Mouse (Mus musculus) midbrain, embryonic 11.5 days (tissue): ENCODE results near the gene Fam180a. TPM values are rescaled to one million over a fixed set of nuclear protein-coding genes. Genes with fewer than 3 reads are reported as not detected.
A peak's percentile ranks its signal among the peaks of the same experiment; 100 is the strongest.

ENCODE experiments used
- ATAC-seq: fragments of 200-750 bp; cut with Nextera tagmentation; 2 replicates; pipeline ENCODE4 v1.8.0; 2017; ENCODE audit warnings: moderate TSS enrichment, moderate library complexity; ENCODE audit not compliant: low FRiP score
- DNase-seq: peaks from one replicate; pipeline ENCODE4 v3.0.0; 2015; ENCODE audit warnings: low spot score; ENCODE audit errors: missing footprints
- H3K27ac ChIP-seq: fragments of 300-500 bp; sonication (generic); 2 replicates; pipeline ENCODE4 v1.5.1; 2014; ENCODE audit warnings: low read depth, low read length
- H3K27me3 ChIP-seq: fragments of 300-500 bp; sonication (generic); 2 replicates; pipeline ENCODE4 v1.6.1; 2014; ENCODE audit warnings: mild to moderate bottlenecking, low read length, moderate library complexity, mixed read lengths; ENCODE audit not compliant: control insufficient read depth, insufficient read depth
- H3K36me3 ChIP-seq: fragments of 300-500 bp; sonication (generic); 2 replicates; pipeline ENCODE4 v1.6.1; 2014; ENCODE audit warnings: mild to moderate bottlenecking, low read length, moderate library complexity, mixed read lengths; ENCODE audit not compliant: control insufficient read depth, insufficient read depth
- H3K4me1 ChIP-seq: fragments of 300-500 bp; sonication (generic); 2 replicates; pipeline ENCODE4 v1.6.1; 2014; ENCODE audit warnings: low read length; ENCODE audit not compliant: control insufficient read depth, insufficient read depth
- H3K4me2 ChIP-seq: fragments of 300-500 bp; sonication (generic); 2 replicates; pipeline ENCODE4 v1.6.1; 2014; ENCODE audit warnings: mild to moderate bottlenecking, moderate library complexity
- H3K4me3 ChIP-seq: fragments of 300-500 bp; sonication (generic); 2 replicates; pipeline ENCODE4 v1.5.1; 2014; ENCODE audit warnings: low read depth, low read length
- H3K9ac ChIP-seq: fragments of 300-500 bp; sonication (generic); 2 replicates; pipeline ENCODE4 v1.6.1; 2014; ENCODE audit warnings: low read length
- H3K9me3 ChIP-seq: fragments of 300-500 bp; sonication (generic); 2 replicates; pipeline ENCODE4 v1.6.1; 2016; ENCODE audit warnings: low read length; ENCODE audit not compliant: control insufficient read depth
- WGBS: fragments of 180-500 bp; shearing (Covaris S2); extraction: QIAGEN DNeasy Blood & Tissue Kit; methylation state at CpG from one replicate; pipeline ENCODE4 v1.1.7; 2014; 5-methylcytosine and 5-hydroxymethylcytosine counted together
- polyA plus RNA-seq: library from polyadenylated mRNA; unstranded; fragments of >200 nt; fragmentation: Nextera tagmentation; extraction: Ambion mirVana; gene quantifications from 2 replicates; pipeline ENCODE4 v1.2.1, GENCODE M21; 2014

Gene Fam180a
- polyA plus RNA-seq, 1 experiment from 2014 or later = not detected

DNA sequence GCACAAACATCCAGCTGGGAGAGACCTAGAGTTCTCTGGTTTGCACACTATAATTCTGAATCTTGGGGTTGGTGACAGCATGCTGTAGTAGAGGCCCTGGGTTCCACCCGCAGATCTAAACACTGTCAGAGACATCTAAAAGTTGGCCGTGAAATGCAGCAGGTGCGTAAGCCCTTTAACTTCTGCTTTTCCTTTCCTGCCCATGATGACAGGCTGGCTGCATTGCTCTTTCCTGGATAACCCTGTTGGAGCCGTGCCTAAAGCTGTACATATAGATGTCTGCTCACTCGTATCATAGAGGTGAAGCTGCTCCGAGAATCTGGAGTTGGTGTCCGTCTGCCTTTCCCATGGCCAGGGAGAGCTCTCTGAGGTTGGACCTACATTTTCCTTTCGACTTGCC is 26.9 kb upstream of the Fam180a start:
- H3K36me3 ChIP-seq = no peaks in the 10 kb centered on the region
- no peak overlapping the region for H3K9ac ChIP-seq
- H3K27ac ChIP-seq = no peak overlapping the region
- H3K4me1 ChIP-seq = peaks cover 11% of the 10 kb centered on the region
- H3K4me3 ChIP-seq = no peak overlapping the region
- no peak for ATAC-seq
- no peaks in the 10 kb centered on the region for H3K27me3 ChIP-seq
- DNase-seq = no peak
- WGBS = 91% methylated on average over 8 of the region's 8 CpGs
- H3K9me3 ChIP-seq = no peaks in the 10 kb centered on the region
- H3K4me2 ChIP-seq = no peak overlapping the region

GRCm38 (mm10) chr6:35351826-35352225 is 25.9 kb upstream of the Fam180a start:
- no peak overlapping the region for H3K4me3 ChIP-seq
- no peak overlapping the region for H3K4me2 ChIP-seq
- DNase-seq = no peak
- no peaks in the 10 kb centered on the region for H3K9me3 ChIP-seq
- no peak overlapping the region for H3K27ac ChIP-seq
- no peaks in the 10 kb centered on the region for H3K36me3 ChIP-seq
- no peak for ATAC-seq
- no peaks in the 10 kb centered on the region for H3K27me3 ChIP-seq
- WGBS = 97% methylated on average over 3 of the region's 3 CpGs
- no peak overlapping the region for H3K9ac ChIP-seq
- peaks cover 11% of the 10 kb centered on the region for H3K4me1 ChIP-seq

DNA sequence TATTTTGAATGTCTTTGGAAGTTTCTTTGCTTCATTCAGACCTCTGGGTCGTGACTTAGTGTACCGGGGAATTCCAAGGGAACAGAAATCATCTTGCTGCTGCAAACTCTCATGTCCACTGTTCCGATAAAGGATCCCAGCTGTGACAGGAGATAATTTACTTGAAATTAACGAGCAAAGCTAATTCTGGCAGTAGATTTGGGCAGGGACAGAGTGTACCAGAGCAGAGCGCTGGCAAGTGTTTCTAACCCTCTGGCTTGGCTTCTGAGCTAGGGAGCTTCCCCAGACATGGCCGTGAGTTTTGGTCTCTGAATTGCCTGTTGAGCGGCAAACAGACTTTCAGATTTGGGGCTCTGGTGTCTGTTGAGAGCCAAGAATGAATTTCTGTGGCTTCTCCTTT is 23.8 kb upstream of the Fam180a start:
- no peak for ATAC-seq
- no peak overlapping the region for H3K27ac ChIP-seq
- DNase-seq = no peak
- no peaks in the 10 kb centered on the region for H3K9me3 ChIP-seq
- WGBS = 84% methylated on average over 7 of the region's 7 CpGs
- no peak overlapping the region for H3K4me3 ChIP-seq
- no peak overlapping the region for H3K9ac ChIP-seq
- peaks cover 10% of the 10 kb centered on the region for H3K4me1 ChIP-seq
- no peaks in the 10 kb centered on the region for H3K27me3 ChIP-seq
- H3K4me2 ChIP-seq = no peak overlapping the region
- H3K36me3 ChIP-seq = no peaks in the 10 kb centered on the region

DNA sequence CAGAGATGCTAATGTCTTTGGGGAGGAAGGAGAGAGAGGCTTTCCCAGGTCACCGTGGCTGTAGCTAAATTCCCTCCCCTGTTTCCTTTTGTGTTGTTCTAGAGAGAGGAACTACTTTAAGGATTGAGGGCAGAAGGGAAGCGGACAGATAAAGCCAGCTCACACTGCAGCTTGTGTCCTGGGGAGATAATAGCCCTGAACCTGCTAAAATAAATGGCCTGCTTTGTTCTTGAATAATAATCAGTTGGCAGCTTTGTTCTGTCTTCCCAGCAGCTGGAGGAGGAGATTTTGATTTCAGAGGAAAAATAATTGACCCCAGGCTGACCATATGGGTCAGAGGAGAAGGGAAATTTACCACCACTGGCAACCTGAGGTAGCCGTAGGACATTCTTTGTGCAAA is 12.7 kb upstream of the Fam180a start:
- H3K4me1 ChIP-seq = no peaks in the 10 kb centered on the region; the same call in 1 of the 2 replicates
- no peaks in the 10 kb centered on the region for H3K36me3 ChIP-seq
- H3K27me3 ChIP-seq = no peaks in the 10 kb centered on the region
- WGBS = 15% methylated on average over 3 of the region's 3 CpGs
- no peak for DNase-seq
- no peak overlapping the region for H3K4me2 ChIP-seq
- H3K27ac ChIP-seq = peak overlapping the region; percentile 27; the same call in 1 of the 2 replicates
- no peak overlapping the region for H3K9ac ChIP-seq
- H3K9me3 ChIP-seq = no peaks in the 10 kb centered on the region
- ATAC-seq = no peak
- no peak overlapping the region for H3K4me3 ChIP-seq

DNA sequence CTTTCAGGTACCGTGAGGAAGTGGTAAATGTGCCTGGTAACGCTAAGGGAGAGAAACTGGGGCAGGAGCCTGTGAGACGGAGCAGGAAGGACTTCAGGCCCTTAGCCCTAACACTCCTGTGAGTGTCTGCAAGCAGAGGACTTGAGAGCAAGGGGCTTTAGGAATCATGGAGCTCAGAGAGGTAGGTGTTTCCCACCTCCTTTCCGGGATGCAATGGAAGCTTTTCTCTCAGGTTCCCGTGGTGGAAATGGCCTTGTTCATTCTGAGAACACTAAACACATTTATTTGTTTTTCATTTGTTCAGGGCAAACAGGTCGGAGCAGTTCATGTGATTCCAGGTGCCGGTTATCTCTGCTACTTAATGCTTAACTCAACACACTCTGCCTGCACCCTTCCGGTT is 11.9 kb upstream of the Fam180a start:
- 82% methylated on average over 8 of the region's 8 CpGs for WGBS
- Histone ChIP-seq H3K27me3 (no peaks in the 10 kb centered on the region), H3K4me3 (no peak overlapping the region), H3K9ac (no peak overlapping the region), H3K4me1 (no peaks in the 10 kb centered on the region; the same call in 1 of the 2 replicates), H3K9me3 (no peaks in the 10 kb centered on the region), H3K36me3 (no peaks in the 10 kb centered on the region), H3K4me2 (no peak overlapping the region), H3K27ac (no peak overlapping the region)
- ATAC-seq = no peak
- no peak for DNase-seq

DNA sequence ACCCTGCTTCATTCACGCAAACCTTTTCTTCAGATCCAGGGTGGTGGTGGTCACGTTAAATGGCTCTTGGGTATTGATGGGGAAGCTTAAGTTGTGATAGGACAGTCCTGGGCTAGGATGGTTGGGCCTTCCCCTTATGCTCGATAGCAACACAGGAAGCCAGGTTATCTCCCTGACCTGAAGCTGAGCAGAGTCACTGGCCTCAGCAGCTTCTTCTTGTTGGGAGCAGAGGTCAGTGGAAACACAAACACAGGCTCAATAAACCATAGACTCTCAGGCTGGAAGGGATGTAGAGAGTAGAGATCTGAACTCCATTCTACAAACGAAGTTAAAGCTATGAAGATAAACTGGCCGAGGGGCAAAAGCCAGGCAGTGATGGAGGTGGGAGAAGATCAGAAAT is 9.5 kb upstream of the Fam180a start:
- Histone ChIP-seq H3K4me2 (no peak overlapping the region), H3K27ac (no peak overlapping the region), H3K9me3 (no peaks in the 10 kb centered on the region), H3K4me1 (no peaks in the 10 kb centered on the region; the same call in 1 of the 2 replicates), H3K36me3 (no peaks in the 10 kb centered on the region), H3K9ac (no peak overlapping the region), H3K4me3 (no peak overlapping the region), H3K27me3 (no peaks in the 10 kb centered on the region)
- 74% methylated on average over 5 of the region's 5 CpGs for WGBS
- no peak for ATAC-seq
- peak; percentile 62 for DNase-seq

DNA sequence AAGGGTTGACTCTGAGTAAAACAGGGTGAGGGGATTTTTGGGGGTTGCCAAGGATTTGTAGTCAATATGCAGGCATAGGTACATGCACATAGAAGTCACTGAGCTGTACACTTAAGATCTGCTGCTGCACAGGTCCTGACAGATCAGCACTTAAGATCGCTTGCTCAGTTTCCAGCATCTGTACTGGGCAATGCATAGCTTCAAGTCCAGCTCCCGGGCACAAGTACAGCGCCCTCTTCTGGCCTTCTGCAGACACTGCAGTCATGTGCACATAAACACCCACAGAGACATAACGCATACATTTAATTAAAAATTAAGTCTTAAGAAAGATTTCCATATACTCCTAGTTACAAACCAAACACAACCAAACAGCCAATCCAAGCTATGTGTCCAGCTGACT is 8.3 kb upstream of the Fam180a start:
- no peaks in the 10 kb centered on the region; the same call in 1 of the 2 replicates for H3K4me1 ChIP-seq
- WGBS = 69% methylated on average over 4 of the region's 4 CpGs

DNA sequence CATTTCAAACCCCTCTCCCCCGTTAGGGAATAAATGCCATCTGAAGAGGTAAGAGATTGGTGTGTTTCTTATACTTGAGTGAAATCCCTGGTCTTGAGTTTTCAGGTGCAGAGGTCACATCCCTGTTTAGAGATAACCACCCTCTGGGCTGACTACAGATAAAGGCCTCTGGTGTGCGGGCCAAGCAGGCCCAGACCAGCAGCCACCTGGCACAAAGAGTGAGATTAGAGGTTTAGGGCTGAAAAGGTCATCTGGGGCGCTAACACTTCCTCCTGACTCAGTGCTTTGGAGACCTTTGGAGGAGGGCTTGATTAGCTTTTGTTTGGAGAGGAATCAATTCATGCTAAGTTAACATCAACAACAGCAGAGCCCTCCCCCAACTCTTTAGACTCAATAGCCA is 7.7 kb upstream of the Fam180a start:
- ATAC-seq (no peak), DNase-seq (no peak)
- Histone ChIP-seq H3K9me3 (no peaks in the 10 kb centered on the region), H3K27ac (no peak overlapping the region), H3K36me3 (no peaks in the 10 kb centered on the region), H3K4me1 (no peaks in the 10 kb centered on the region; the same call in 1 of the 2 replicates), H3K4me3 (no peak overlapping the region), H3K27me3 (no peaks in the 10 kb centered on the region), H3K9ac (no peak overlapping the region), H3K4me2 (no peak overlapping the region)
- WGBS = 17% methylated on average over 3 of the region's 3 CpGs

More for the DNA sequence above, 8.3 kb upstream of the Fam180a start:
- ATAC-seq (no peak), DNase-seq (peak; percentile 82)
- Histone ChIP-seq H3K4me3 (no peak overlapping the region), H3K36me3 (no peaks in the 10 kb centered on the region), H3K9me3 (no peaks in the 10 kb centered on the region), H3K27ac (no peak overlapping the region), H3K4me2 (no peak overlapping the region), H3K9ac (no peak overlapping the region), H3K27me3 (no peaks in the 10 kb centered on the region)

GRCm38 (mm10) chr6:35330834-35331233 is 4.9 kb upstream of the Fam180a start:
- DNase-seq = no peak
- no peaks in the 10 kb centered on the region for H3K9me3 ChIP-seq
- no peak for ATAC-seq
- no peaks in the 10 kb centered on the region for H3K4me1 ChIP-seq
- WGBS = 66% methylated on average over 6 of the region's 6 CpGs
- H3K4me3 ChIP-seq = no peak overlapping the region
- H3K9ac ChIP-seq = no peak overlapping the region
- no peaks in the 10 kb centered on the region for H3K27me3 ChIP-seq
- no peaks in the 10 kb centered on the region for H3K36me3 ChIP-seq
- no peak overlapping the region for H3K27ac ChIP-seq
- no peak overlapping the region for H3K4me2 ChIP-seq

GRCm38 (mm10) chr6:35329956-35330355 is 4.0 kb upstream of the Fam180a start:
- no peak overlapping the region for H3K27ac ChIP-seq
- H3K27me3 ChIP-seq = no peaks in the 10 kb centered on the region
- no peaks in the 10 kb centered on the region for H3K9me3 ChIP-seq
- no peak for ATAC-seq
- H3K9ac ChIP-seq = no peak overlapping the region
- no peak overlapping the region for H3K4me2 ChIP-seq
- no peak for DNase-seq
- H3K36me3 ChIP-seq = no peaks in the 10 kb centered on the region
- WGBS = 97% methylated on average over 12 of the region's 12 CpGs
- no peak overlapping the region for H3K4me3 ChIP-seq
- H3K4me1 ChIP-seq = no peaks in the 10 kb centered on the region
